Mouse (Mus musculus): ENCODE measurements around the gene D10Jhu81e.
"Not testable (repeated sequence)": the region's sequence is repeated elsewhere in the genome, so short reads cannot be mapped to it uniquely, and the experiment has no call there.

D10Jhu81e gene

GRCm38 (mm10) chr10:78129998-78130397 lies 39.6 kb downstream of the D10Jhu81e start:
- no peak for DNase-seq (ENCODE audit: low spot score in 2 of 2)

- no peak for DNase-seq (ENCODE audit: low spot score in 2 of 2)
Measured at GRCm38 (mm10) chr10:78129423-78129822, 40.2 kb downstream of the D10Jhu81e start.

DNA sequence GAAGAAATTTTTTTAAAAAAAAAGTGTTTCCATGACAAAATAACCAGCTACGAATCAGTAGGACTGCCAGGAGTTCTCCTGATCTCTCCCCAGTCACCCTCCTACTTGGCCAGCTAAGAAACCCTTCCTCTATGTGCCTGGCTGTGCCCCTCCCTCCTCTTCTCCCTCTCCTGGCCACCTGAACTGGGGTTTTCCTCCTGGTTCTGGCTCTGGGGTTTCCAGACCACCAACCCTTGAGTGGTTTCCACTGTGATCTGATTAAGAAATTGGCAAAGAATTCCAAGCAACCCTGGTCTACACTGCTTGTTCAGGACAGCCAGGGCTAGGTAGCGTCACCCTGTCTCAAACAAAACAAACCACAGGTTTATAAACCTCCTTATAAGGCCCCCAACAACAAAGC lies 40.9 kb downstream of the D10Jhu81e start:
- no peak for DNase-seq (ENCODE audit: low spot score in 2 of 2)

DNA sequence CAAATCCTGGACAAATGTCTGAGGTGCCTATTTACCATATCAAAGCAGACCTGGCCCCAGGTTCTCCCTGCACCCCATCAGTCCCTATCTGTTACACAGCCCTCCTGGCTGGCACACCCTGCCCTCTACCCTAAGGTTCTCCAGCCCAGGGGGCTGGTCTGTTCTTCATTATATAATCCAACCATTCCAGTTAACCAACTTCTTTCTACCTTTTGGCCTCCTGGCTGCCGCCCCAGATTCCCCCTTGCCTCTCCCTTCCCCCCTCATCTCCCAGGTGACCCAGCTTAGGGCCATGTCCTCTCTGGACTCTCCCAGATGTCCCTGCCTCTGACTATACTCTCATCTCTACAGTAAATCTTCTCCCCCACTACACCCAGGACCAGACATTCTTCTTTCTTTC lies 41.7 kb downstream of the D10Jhu81e start:
- DNase-seq (ENCODE audit: low spot score in 2 of 2) = no peak

- no peak for DNase-seq (ENCODE audit: low spot score in 2 of 2)
Measured at GRCm38 (mm10) chr10:78127046-78127870, 42.3 kb downstream of the D10Jhu81e start.

GRCm38 (mm10) chr10:78126311-78126710 lies 43.3 kb downstream of the D10Jhu81e start:
- no peak for DNase-seq (ENCODE audit: low spot score in 2 of 2)

DNA sequence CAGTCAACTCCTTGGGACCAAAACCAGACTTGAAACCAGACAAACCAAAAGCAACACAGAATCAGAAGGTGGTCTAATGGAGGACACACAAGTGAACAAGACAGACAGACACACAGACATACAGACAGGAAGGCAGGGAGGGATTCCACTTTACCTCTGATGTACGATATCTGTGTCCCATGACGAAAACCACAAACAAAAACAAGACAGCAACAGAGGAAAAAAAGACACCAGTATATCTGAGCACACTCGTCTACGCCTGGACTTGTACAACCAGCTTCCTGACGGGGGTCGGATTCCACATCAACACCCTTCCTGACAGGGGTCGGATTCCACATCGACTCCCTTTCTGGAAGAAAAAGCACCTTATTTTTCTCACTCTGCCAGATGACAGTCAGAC lies 44.5 kb downstream of the D10Jhu81e start:
- not testable (repeated sequence) for DNase-seq (ENCODE audit: low spot score in 2 of 2)

GRCm38 (mm10) chr10:78124137-78124536 lies 45.4 kb downstream of the D10Jhu81e start:
- not testable (repeated sequence) for DNase-seq (ENCODE audit: low spot score in 2 of 2)

DNA sequence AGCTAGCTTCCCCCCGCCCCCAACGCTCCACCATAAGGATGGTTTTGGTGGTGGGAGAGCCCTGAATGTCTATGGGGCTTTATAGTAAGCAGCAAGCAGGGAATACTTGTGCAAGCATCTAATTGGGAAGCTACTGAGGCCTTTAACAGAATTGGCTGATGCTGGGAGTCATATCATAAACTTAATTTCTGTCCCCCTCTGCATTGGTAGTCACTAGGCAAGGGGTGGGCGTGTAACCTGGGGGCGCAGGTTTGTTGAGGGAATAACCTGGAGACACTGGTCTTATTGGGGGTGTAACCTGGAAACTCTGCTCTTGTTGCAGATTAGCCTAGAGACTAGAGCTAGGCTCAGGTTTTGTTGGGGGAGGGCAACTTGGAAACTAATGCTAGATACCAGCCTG lies 50.2 kb downstream of the D10Jhu81e start:
- DNase-seq (ENCODE audit: low spot score in 2 of 2) = no peak

GRCm38 (mm10) chr10:78115153-78115552 lies 54.4 kb downstream of the D10Jhu81e start:
- DNase-seq (ENCODE audit: low spot score in 2 of 2) = no peak

DNA sequence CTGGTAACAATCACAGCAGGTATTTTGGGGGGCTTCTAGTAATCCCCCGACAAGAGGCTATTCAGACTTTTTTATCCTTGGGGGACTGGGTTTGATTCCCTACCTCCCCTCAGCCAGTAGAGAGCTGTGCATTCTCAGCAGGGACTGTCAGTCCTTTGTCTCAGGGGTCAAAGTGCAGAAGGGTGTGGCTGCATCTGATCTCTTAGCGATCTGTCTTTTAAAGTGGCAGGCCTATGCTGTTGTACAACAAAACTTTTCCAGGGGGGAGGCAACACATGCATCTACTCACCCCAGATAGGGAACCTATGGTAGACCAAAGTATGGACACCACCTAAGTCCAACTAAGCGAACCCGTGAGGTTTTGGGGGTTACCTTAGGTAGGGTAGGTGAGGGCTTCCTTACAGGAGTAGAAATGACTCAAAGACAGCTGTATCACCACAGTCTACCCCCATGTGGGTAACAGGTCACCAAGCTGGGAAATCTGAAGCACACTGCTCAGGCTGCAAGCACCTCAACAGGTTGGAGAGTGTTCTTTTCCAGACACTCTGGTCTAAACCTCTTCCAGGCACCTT lies 55.0 kb downstream of the D10Jhu81e start:
- no peak for DNase-seq (ENCODE audit: low spot score in 2 of 2)
